9 mouse cellular contexts compared by ENCODE assay signal in genomic region chr8:11452974-11453373, GRCm38 (mm10). TPM values are rescaled to one million over a fixed set of nuclear protein-coding genes. Genes with fewer than 3 reads are reported as not detected.
DNase-seq lines count a peak whose midpoint lies in the region; ATAC-seq lines count a peak whose summit lies in the region.
"Had no signal": no experiment of that assay in that cellular context is flagged by ENCODE, and none has a peak within 500 bp of the region (broad histone marks: within the 10 kb centered on the region; RNA-seq: fewer than 3 reads in every experiment).

No protein-coding gene starts in this region.

- no peak for DNase-seq in kidney, postnatal 4 days
- DNase-seq in CD4-positive helper T cell, adult 2 months (ENCODE audit: low read depth, low spot score) = peak; percentile 29
- no peak for DNase-seq in embryo, embryonic 10 days (ENCODE audit: low spot score)
- DNase-seq in MN1 (ENCODE audit: low spot score) = no peak
- no peak for DNase-seq in embryo, embryonic 9.5 days (ENCODE audit: extremely low spot score)
- DNase-seq: lung, postnatal 4 days had no signal

- H3K9ac ChIP-seq in kidney, embryonic 16.5 days (replicated peaks; ENCODE audit: low read length) = no peak overlapping the region
- no peak overlapping the region for H3K9ac ChIP-seq in limb, embryonic 13.5 days

- H3K4me3 ChIP-seq in kidney, embryonic 16.5 days (ENCODE audit: low read length) = no peak overlapping the region
- no peak overlapping the region for H3K4me3 ChIP-seq in limb, embryonic 13.5 days

- peaks cover 9% of the 10 kb centered on the region for H3K36me3 ChIP-seq in kidney, embryonic 16.5 days (ENCODE audit: insufficient read depth, low read length)
- peaks cover 11% of the 10 kb centered on the region for H3K36me3 ChIP-seq in limb, embryonic 13.5 days

- H3K9me3 ChIP-seq in kidney, embryonic 16.5 days (ENCODE audit: low read length) = no peaks in the 10 kb centered on the region
- no peaks in the 10 kb centered on the region for H3K9me3 ChIP-seq in limb, embryonic 13.5 days

- H3K27ac ChIP-seq in kidney, embryonic 16.5 days (ENCODE audit: low read length) = peak overlapping the region; percentile 59; the same call in 1 of the 2 replicates
- peak overlapping the region; percentile 18; the same call in 1 of the 2 replicates for H3K27ac ChIP-seq in limb, embryonic 13.5 days

- H3K4me2 ChIP-seq in kidney, embryonic 16.5 days (replicated peaks; ENCODE audit: low read depth, low read length) = no peak overlapping the region
- H3K4me2 ChIP-seq in limb, embryonic 13.5 days (replicated peaks) = no peak overlapping the region

- 61% methylated on average over 4 of the region's 4 CpGs for WGBS in kidney, embryonic 16.5 days
- WGBS in limb, embryonic 13.5 days = 56% methylated on average over 4 of the region's 4 CpGs

- peaks cover 31% of the 10 kb centered on the region for H3K4me1 ChIP-seq in kidney, embryonic 16.5 days (ENCODE audit: insufficient read depth, low read length)
- peaks cover 30% of the 10 kb centered on the region for H3K4me1 ChIP-seq in limb, embryonic 13.5 days

- ATAC-seq in kidney, embryonic 16.5 days (ENCODE audit: low FRiP score, low TSS enrichment) = no peak
- ATAC-seq in common myeloid progenitor, adult 5-6 weeks (replicated peaks; ENCODE audit: low read depth, poor library complexity, severe bottlenecking) = peak; percentile 37
- no peak for ATAC-seq in limb, embryonic 13.5 days (ENCODE audit: low FRiP score, low read depth)

- no peaks in the 10 kb centered on the region for H3K27me3 ChIP-seq in kidney, embryonic 16.5 days (ENCODE audit: insufficient read depth, low read length)
- no peaks in the 10 kb centered on the region for H3K27me3 ChIP-seq in limb, embryonic 13.5 days

RNA-seq across cellular contexts. Expression of gene Rab20, which starts 25.5 kb away (rescaled TPM):
- polyA plus RNA-seq in kidney, embryonic 16.5 days (2015; fragmentation: Nextera tagmentation; extraction: Ambion mirVana) = 30.6 and 37.3 TPM in 2 replicates
- total RNA-seq in common myeloid progenitor, adult 5-6 weeks (2017) = 1.7 TPM in 1 of 2 replicates, not detected in the other
- polyA plus RNA-seq in limb, embryonic 13.5 days (2015; fragmentation: Nextera tagmentation; extraction: Ambion mirVana) = 1.6 and 1.7 TPM in 2 replicates

RNA-seq across cellular contexts. Expression of gene Naxd, which starts 44.3 kb away (rescaled TPM):
- polyA plus RNA-seq in kidney, embryonic 16.5 days (2015; fragmentation: Nextera tagmentation; extraction: Ambion mirVana) = 125 and 132 TPM in 2 replicates
- total RNA-seq in common myeloid progenitor, adult 5-6 weeks (2017) = 34.9 and 50.2 TPM in 2 replicates
- polyA plus RNA-seq in limb, embryonic 13.5 days (2015; fragmentation: Nextera tagmentation; extraction: Ambion mirVana) = 128 and 132 TPM in 2 replicates

Comparison
In these comparisons a context has a peak if more than half of its experiments do, and no peak if none do; other contexts are left out.
1. RNA of gene Rab20, which starts 25.5 kb away (polyA plus RNA-seq): 30.6 to 37.3 TPM in kidney, embryonic 16.5 days; 1.6 to 1.7 TPM in limb, embryonic 13.5 days; every median in the first group is over 10 times any median in the second.